Mouse (Mus musculus): ENCODE measurements around the gene Prkg1. TPM values are rescaled to one million over a fixed set of nuclear protein-coding genes. Genes with fewer than 3 reads are reported as not detected.

The Prkg1 gene
- polyA plus RNA-seq, 1 experiment from 2014 or later, result 2.1 TPM

DNA sequence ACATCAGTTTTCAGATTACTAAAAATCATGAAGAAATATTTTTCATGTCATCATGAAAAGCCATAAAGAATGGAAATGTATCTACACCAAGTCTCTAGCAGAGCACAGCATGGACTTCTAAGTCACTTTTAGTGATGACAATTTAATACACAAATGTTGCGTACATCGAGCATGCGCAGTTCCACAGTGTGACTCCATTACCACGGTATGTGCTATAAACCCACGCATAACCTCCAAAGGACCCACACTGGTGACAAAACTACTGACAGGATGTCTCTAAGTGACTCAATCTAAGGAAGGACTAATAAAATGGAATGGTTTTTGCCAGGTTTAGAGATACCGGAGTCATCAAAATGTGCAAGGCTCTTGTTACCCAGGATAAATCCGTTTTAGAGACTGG, 480.7 kb downstream of the Prkg1 start:
- no peak for ATAC-seq (ENCODE audit: low FRiP score, low TSS enrichment)
- no peak overlapping the region for H3K27ac ChIP-seq (ENCODE audit: low read depth, low read length)
- no peaks in the 10 kb centered on the region for H3K4me1 ChIP-seq (ENCODE audit: control insufficient read depth, insufficient read depth, low read length)
- 93% methylated on average over 7 of the region's 7 CpGs for WGBS
- H3K27me3 ChIP-seq (ENCODE audit: control insufficient read depth, insufficient read depth, low read length), result no peaks in the 10 kb centered on the region
- no peak overlapping the region for H3K4me2 ChIP-seq (replicated peaks; ENCODE audit: low read depth, low read length)
- H3K4me3 ChIP-seq (ENCODE audit: low read length), result no peak overlapping the region
- no peak overlapping the region for H3K9ac ChIP-seq (ENCODE audit: low read depth, low read length)
- no peaks in the 10 kb centered on the region for H3K36me3 ChIP-seq (ENCODE audit: control insufficient read depth, insufficient read depth, low read length)
- no peaks in the 10 kb centered on the region for H3K9me3 ChIP-seq (ENCODE audit: control insufficient read depth, low read length)

DNA sequence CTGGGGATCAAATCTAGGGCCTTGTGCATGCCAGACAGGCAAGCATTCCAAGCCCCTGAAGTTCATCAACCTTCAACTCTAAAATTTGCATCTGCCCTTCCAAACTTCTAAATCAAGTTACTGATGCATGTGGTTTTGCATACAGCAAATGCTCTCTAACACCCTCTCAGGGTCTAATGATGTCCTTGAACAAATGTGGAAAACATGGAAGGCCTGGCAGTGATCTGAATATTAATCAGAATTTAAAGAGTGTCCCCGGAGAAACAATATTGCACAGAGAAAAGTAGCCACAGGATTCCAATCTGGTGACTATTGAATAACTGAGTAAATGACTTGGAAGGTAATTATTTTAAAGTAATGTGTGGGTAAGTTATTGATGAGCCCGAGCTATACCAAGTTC, 481.2 kb downstream of the Prkg1 start:
- no peak for ATAC-seq (ENCODE audit: low FRiP score, low TSS enrichment)
- no peaks in the 10 kb centered on the region for H3K27me3 ChIP-seq (ENCODE audit: control insufficient read depth, insufficient read depth, low read length)
- H3K4me2 ChIP-seq (replicated peaks; ENCODE audit: low read depth, low read length), result no peak overlapping the region
- H3K27ac ChIP-seq (ENCODE audit: low read depth, low read length), result no peak overlapping the region
- 87% methylated on average over 2 of the region's 2 CpGs for WGBS
- no peaks in the 10 kb centered on the region for H3K4me1 ChIP-seq (ENCODE audit: control insufficient read depth, insufficient read depth, low read length)
- no peak overlapping the region for H3K4me3 ChIP-seq (ENCODE audit: low read length)
- no peaks in the 10 kb centered on the region for H3K36me3 ChIP-seq (ENCODE audit: control insufficient read depth, insufficient read depth, low read length)
- H3K9ac ChIP-seq (ENCODE audit: low read depth, low read length), result no peak overlapping the region
- H3K9me3 ChIP-seq (ENCODE audit: control insufficient read depth, low read length), result no peaks in the 10 kb centered on the region

DNA sequence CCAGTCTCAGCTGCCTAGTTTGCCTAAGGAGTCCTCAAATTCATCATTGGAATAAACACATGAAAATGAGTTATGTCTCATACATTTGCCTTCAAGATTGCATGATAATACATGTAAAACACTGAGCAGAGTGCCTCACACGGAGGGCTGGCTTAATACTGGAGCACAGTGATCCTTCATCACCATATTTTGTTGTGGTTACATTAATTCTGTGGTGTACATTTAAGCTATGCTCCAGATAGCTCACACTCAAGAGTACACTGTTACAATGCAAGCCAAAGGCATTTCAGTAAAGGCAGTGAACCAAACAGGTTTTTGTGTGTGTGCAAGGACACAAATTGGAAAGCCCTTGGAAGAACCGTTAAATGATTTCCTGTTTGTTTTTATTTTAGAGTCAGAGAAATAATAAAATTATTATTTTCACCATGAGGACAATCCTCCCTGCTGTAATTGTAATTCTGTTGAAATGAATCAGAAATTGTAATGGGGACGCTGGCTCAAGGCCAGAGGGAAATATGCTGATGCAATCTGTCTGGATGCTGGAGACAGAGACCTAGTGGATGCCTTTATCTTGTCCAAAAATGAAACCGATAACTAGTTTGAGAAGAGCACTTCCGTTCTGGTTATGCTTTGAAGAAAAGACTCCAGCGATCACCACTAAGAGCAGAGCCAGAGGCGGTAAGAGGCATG, 484.9 kb downstream of the Prkg1 start:
- H3K36me3 ChIP-seq (ENCODE audit: control insufficient read depth, insufficient read depth, low read length), result no peaks in the 10 kb centered on the region
- 87% methylated on average over 7 of the region's 7 CpGs for WGBS

GRCm38 (mm10) chr19:31262438-31262837, 502.4 kb downstream of the Prkg1 start:
- Histone ChIP-seq H3K9ac (ENCODE audit: low read depth, low read length) (no peak overlapping the region), H3K4me1 (ENCODE audit: control insufficient read depth, insufficient read depth, low read length) (no peaks in the 10 kb centered on the region), H3K9me3 (ENCODE audit: control insufficient read depth, low read length) (no peaks in the 10 kb centered on the region), H3K4me3 (ENCODE audit: low read length) (no peak overlapping the region), H3K4me2 (replicated peaks; ENCODE audit: low read depth, low read length) (no peak overlapping the region), H3K36me3 (ENCODE audit: control insufficient read depth, insufficient read depth, low read length) (no peaks in the 10 kb centered on the region), H3K27ac (ENCODE audit: low read depth, low read length) (no peak overlapping the region), H3K27me3 (ENCODE audit: control insufficient read depth, insufficient read depth, low read length) (no peaks in the 10 kb centered on the region)
- no peak for ATAC-seq (ENCODE audit: low FRiP score, low TSS enrichment)
- WGBS, result 96% methylated on average over 1 of the region's 1 CpGs

More for the DNA sequence above, 484.9 kb downstream of the Prkg1 start:
- Histone ChIP-seq H3K4me2 (replicated peaks; ENCODE audit: low read depth, low read length) (no peak overlapping the region), H3K9ac (ENCODE audit: low read depth, low read length) (no peak overlapping the region), H3K27me3 (ENCODE audit: control insufficient read depth, insufficient read depth, low read length) (no peaks in the 10 kb centered on the region), H3K9me3 (ENCODE audit: control insufficient read depth, low read length) (no peaks in the 10 kb centered on the region), H3K27ac (ENCODE audit: low read depth, low read length) (no peak overlapping the region), H3K4me3 (ENCODE audit: low read length) (no peak overlapping the region), H3K4me1 (ENCODE audit: control insufficient read depth, insufficient read depth, low read length) (no peaks in the 10 kb centered on the region)
- no peak for ATAC-seq (ENCODE audit: low FRiP score, low TSS enrichment)

GRCm38 (mm10) chr19:31260494-31260893, 504.3 kb downstream of the Prkg1 start:
- Histone ChIP-seq H3K36me3 (ENCODE audit: control insufficient read depth, insufficient read depth, low read length) (no peaks in the 10 kb centered on the region), H3K27ac (ENCODE audit: low read depth, low read length) (no peak overlapping the region), H3K4me1 (ENCODE audit: control insufficient read depth, insufficient read depth, low read length) (no peaks in the 10 kb centered on the region), H3K27me3 (ENCODE audit: control insufficient read depth, insufficient read depth, low read length) (no peaks in the 10 kb centered on the region), H3K9me3 (ENCODE audit: control insufficient read depth, low read length) (no peaks in the 10 kb centered on the region), H3K9ac (ENCODE audit: low read depth, low read length) (no peak overlapping the region), H3K4me3 (ENCODE audit: low read length) (no peak overlapping the region), H3K4me2 (replicated peaks; ENCODE audit: low read depth, low read length) (no peak overlapping the region)
- no peak for ATAC-seq (ENCODE audit: low FRiP score, low TSS enrichment)

GRCm38 (mm10) chr19:31255780-31256179, 509.1 kb downstream of the Prkg1 start:
- Histone ChIP-seq H3K9me3 (ENCODE audit: control insufficient read depth, low read length) (no peaks in the 10 kb centered on the region), H3K36me3 (ENCODE audit: control insufficient read depth, insufficient read depth, low read length) (no peaks in the 10 kb centered on the region), H3K9ac (ENCODE audit: low read depth, low read length) (no peak overlapping the region), H3K27ac (ENCODE audit: low read depth, low read length) (no peak overlapping the region), H3K4me2 (replicated peaks; ENCODE audit: low read depth, low read length) (no peak overlapping the region), H3K4me3 (ENCODE audit: low read length) (no peak overlapping the region), H3K4me1 (ENCODE audit: control insufficient read depth, insufficient read depth, low read length) (no peaks in the 10 kb centered on the region), H3K27me3 (ENCODE audit: control insufficient read depth, insufficient read depth, low read length) (no peaks in the 10 kb centered on the region)
- 80% methylated on average over 2 of the region's 2 CpGs for WGBS
- no peak for ATAC-seq (ENCODE audit: low FRiP score, low TSS enrichment)

- Histone ChIP-seq H3K27me3 (ENCODE audit: control insufficient read depth, insufficient read depth, low read length) (no peaks in the 10 kb centered on the region), H3K9me3 (ENCODE audit: control insufficient read depth, low read length) (no peaks in the 10 kb centered on the region), H3K4me3 (ENCODE audit: low read length) (no peak overlapping the region), H3K4me1 (ENCODE audit: control insufficient read depth, insufficient read depth, low read length) (no peaks in the 10 kb centered on the region), H3K36me3 (ENCODE audit: control insufficient read depth, insufficient read depth, low read length) (no peaks in the 10 kb centered on the region), H3K27ac (ENCODE audit: low read depth, low read length) (no peak overlapping the region), H3K4me2 (replicated peaks; ENCODE audit: low read depth, low read length) (no peak overlapping the region), H3K9ac (ENCODE audit: low read depth, low read length) (no peak overlapping the region)
- ATAC-seq (ENCODE audit: low FRiP score, low TSS enrichment), result no peak
These were observed 532.4 kb downstream of the Prkg1 start for GRCm38 (mm10) chr19:31232410-31232809.

DNA sequence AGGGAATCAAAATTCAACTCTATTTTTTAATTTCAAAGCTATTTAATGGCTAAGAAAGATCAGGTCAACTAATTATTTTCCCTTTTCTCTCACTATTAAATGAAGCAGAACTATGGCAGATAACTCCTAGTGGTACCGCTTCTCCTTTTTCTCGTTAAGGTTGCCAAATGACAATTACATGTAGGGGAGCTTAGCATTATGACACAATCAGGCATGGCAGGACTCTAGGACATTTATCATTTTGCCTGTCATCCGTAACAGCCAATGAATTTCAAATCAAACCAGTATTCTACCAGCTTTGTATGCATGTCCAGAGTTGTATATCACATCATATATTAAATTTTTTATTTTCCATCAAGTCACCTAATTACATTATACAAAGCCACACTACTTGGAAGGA, 536.4 kb downstream of the Prkg1 start:
- WGBS, result 87% methylated on average over 3 of the region's 3 CpGs

DNA sequence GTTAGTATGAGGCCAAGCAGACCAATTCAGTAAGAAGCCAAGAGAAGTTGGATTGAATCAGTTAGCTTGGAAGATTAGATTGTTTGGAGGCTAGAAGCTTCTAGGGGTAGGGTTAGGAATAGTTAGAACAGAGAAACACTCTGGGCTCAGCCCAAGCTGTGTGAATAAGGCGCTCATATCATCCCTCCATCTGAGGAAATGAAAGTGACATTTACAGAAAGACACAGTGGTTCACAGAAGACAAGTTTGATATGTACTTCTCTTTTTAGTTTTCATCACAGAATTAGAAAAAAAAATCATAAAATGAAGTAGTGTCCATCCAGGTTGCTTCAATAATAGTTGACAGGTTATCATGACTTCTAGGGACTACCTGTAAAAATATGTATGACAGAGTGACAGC, 541.4 kb downstream of the Prkg1 start:
- H3K27ac ChIP-seq (ENCODE audit: low read depth, low read length), result no peak overlapping the region
- H3K4me2 ChIP-seq (replicated peaks; ENCODE audit: low read depth, low read length), result no peak overlapping the region
- no peaks in the 10 kb centered on the region for H3K4me1 ChIP-seq (ENCODE audit: control insufficient read depth, insufficient read depth, low read length)
- H3K9me3 ChIP-seq (ENCODE audit: control insufficient read depth, low read length), result no peaks in the 10 kb centered on the region
- no peaks in the 10 kb centered on the region for H3K36me3 ChIP-seq (ENCODE audit: control insufficient read depth, insufficient read depth, low read length)
- no peaks in the 10 kb centered on the region for H3K27me3 ChIP-seq (ENCODE audit: control insufficient read depth, insufficient read depth, low read length)
- no peak overlapping the region for H3K4me3 ChIP-seq (ENCODE audit: low read length)
- H3K9ac ChIP-seq (ENCODE audit: low read depth, low read length), result no peak overlapping the region
- ATAC-seq (ENCODE audit: low FRiP score, low TSS enrichment), result no peak
- WGBS, result 86% methylated on average over 1 of the region's 1 CpGs

More for the DNA sequence above, 536.4 kb downstream of the Prkg1 start:
- no peak for ATAC-seq (ENCODE audit: low FRiP score, low TSS enrichment)
- no peak overlapping the region for H3K27ac ChIP-seq (ENCODE audit: low read depth, low read length)
- no peak overlapping the region for H3K9ac ChIP-seq (ENCODE audit: low read depth, low read length)
- no peak overlapping the region for H3K4me2 ChIP-seq (replicated peaks; ENCODE audit: low read depth, low read length)
- H3K36me3 ChIP-seq (ENCODE audit: control insufficient read depth, insufficient read depth, low read length), result no peaks in the 10 kb centered on the region
- no peaks in the 10 kb centered on the region for H3K27me3 ChIP-seq (ENCODE audit: control insufficient read depth, insufficient read depth, low read length)
- H3K9me3 ChIP-seq (ENCODE audit: control insufficient read depth, low read length), result no peaks in the 10 kb centered on the region
- H3K4me1 ChIP-seq (ENCODE audit: control insufficient read depth, insufficient read depth, low read length), result no peaks in the 10 kb centered on the region
- H3K4me3 ChIP-seq (ENCODE audit: low read length), result no peak overlapping the region

All from kidney, embryonic 14.5 days (tissue).